Mouse (Mus musculus): ENCODE measurements around the gene H2afy.
A peak's percentile ranks its signal among the peaks of the same experiment; 100 is the strongest.
"Not testable (repeated sequence)": the region's sequence is repeated elsewhere in the genome, so short reads cannot be mapped to it uniquely, and the experiment has no call there.

The H2afy gene

DNA sequence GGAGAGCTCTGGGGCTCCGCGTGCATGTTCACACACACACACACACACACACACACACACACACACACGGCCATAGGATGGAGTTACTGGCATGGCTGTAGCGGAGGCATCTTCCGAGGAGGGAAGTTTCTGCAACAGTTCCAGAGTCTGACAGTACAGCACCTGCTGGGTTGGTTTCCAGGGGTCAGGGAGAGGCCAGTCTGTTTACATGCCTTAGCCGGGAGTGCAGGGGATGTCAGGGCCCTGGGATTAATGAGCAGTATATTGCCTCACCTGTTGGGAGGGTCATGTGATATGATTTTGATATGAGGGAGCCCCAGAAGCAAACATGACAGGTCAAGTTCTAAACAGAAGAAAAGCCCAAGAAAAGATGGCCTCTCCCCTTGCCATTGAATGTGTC, 66.5 kb downstream of the H2afy start:
- DNase-seq: no peak

DNA sequence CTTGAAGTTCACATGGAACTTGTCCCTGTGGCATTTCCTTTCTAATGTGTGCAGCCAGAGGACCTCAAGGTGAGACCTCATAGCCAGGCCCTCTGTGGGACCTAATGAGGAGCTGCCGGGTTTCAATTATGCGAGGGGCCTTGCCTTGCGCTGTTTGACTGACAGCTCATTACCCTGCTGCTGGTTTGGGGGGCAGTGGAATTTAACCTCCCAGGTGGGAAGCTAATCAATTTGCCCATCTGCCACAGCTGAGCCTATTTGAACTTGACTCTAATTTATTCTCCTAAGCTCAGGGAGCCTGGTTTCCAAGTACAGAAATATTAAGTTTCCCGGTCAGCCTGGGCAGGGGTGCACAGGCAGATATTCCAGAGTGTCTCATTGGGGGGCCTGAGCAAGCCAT, 67.6 kb downstream of the H2afy start:
- DNase-seq: no peak

DNA sequence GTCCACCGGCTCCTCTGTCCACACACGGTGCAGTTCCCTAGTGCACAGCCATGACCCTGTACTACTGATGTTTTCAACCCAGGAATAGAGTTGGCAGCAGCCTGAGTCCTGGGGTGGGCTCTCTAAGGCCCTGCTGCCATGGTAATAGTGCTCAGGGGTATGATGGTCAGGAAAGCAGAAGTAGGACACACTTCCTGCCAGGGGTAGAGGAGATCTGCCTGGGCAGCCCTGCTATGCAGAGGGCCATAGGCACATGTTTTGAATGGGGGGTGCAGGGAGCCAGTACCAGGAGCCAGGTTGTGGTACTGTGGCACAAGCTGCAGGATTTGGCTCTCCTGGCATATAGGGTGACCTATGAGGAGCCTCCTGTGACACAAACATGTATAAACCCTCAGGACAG, 69.3 kb downstream of the H2afy start:
- DNase-seq: no peak

DNA sequence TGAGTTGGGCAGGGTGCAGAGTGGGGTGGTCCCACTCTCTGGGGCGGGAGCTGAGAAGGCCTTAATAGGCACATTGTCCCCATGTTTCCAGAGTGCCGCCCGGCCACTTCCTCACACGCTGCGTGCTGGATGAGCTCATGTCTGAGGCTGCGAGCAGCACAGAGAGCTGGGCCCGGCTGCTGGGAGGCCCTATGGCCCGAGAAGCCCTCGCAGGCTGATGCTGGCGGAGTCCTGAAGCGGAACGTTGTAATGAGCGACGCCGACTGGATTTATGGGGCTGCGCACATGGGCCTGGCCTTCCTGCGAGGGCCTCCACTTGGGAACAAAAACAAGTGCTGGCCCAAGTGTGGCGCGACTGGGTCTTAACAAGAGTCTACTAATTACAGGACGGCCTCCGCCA, 70.0 kb downstream of the H2afy start:
- DNase-seq: no peak

DNA sequence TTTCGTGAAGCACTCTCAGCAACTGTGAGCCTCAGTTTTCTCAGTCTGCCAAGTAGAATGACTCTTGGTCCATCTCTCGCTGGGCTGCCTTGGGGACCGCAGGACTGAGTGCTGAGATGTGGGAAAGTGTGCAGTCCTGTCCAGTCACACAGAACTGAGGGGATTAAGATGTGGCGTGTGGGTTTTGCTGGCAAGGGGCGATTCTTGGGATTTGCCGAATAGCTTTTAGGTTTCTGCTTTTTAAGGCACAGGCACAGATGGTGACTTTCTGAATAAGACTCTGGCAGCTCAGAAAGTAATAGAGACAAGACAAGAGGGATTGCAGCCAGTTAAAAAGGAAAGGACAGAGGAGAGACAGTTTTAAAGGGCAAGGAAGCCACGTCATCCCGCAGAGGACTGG, 78.4 kb downstream of the H2afy start:
- no peak for DNase-seq

DNA sequence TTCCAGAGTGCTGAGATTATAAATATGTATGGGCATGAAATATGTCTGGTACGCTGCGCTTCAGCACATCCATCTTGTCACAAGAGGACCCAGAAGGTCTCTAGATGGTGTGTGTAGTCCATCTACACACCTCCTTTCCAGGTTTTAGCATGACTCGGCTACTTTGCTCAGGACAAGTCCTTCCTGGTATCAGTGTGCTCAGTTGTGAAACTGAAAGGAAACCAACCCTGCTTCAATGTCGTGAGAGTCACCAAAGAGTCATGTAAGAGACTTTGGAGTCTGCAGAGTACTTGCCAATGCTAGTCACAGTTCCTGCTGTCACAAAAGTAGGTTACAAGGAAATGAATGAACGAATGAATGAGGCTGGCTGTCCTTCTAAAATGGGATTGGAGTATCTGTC, 80.4 kb downstream of the H2afy start:
- no peak for DNase-seq

DNA sequence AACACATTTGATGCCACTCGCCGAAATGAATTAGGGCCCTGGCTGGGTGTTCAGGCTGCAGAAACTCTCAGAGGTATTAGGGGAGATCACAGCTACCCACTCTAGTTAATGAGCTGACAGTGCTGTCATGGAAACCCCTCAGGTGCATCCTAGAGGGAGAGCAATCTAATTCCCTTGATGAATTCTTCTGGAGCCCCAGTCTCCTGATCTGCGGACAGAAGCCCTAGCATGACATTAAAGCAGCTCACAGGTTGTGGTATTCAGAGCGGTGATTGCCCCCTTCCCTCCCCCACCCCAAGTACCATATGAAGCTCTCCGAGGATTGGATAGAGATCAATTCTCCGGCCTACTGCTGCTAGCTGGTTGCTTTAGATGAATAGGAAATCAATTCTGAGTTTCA, 82.1 kb downstream of the H2afy start:
- no peak for DNase-seq

DNA sequence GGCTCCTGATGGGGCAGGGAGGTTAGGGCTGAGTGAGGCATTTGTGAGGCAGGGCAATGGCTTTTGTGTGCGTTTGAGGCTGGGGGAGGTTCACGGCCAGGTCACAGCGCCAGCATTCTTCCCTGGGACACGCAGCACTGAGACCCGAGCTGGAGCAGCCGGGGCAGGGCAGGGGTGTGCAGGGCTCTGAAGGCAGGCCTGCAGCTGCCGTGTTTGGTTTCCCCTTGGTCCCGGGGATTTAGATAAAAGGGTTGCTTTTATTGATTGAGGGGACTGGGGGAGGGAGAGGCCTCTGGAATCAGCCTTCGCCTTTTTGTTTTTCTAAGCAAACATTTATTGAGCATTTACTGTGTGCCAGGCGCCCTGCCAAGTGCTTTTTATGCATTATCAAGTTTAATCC, 83.4 kb downstream of the H2afy start:
- DNase-seq: no peak

DNA sequence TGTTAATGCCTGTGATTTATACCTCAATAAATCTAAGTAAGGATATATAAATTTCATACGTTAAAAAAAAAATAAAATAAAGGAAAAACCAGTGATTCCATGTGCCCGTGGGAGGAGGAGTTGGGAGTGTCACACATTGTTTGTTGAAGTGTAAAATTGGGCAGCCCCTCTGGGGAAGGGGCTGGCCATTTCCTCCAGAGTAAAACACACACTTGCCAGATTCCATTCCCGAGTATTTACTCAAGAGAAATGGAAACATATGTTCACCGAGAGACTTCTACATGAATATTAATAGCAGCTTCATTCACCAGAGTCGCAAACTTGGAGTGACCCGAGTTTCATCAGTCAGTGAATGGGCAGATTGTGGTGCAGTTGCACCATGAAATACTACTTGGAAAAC, 85.9 kb downstream of the H2afy start:
- no peak for DNase-seq

DNA sequence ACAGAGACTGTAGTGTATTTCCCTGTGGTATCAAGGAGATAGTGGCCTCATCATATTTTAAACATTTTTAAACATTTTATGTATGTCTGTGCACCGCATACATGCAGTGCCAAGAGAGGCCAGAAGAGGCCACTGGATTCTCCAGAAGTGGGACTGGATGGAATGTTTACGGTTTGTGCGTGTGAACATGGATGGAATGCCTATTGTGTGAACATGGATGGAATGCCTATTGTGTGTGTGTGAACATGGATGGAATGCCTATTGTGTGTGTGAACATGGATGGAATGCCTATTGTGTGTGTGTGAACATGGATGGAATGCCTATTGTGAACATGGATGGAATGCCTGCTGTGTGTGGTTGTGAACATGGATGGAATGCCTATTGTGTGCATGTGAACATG, 93.9 kb downstream of the H2afy start:
- DNase-seq: no peak

DNA sequence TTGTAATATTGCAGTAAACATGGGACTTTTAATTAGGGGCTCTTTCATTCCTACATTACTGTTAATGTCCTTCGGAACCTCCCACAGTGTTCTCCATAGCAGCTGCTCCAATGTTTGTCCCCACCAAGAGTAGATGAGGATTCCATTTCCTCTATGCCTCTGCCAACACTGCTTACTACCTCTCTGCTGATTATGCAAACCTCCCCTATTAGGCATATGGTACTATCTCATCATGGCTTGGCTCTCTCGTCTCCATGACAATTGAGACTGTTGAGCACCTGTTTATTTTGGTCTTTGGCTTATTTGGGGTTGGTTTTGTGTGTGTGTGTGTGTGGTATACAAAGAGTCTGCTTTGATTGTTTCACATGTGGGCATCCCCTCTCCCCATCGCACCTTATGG, 95.5 kb downstream of the H2afy start:
- no peak for DNase-seq

DNA sequence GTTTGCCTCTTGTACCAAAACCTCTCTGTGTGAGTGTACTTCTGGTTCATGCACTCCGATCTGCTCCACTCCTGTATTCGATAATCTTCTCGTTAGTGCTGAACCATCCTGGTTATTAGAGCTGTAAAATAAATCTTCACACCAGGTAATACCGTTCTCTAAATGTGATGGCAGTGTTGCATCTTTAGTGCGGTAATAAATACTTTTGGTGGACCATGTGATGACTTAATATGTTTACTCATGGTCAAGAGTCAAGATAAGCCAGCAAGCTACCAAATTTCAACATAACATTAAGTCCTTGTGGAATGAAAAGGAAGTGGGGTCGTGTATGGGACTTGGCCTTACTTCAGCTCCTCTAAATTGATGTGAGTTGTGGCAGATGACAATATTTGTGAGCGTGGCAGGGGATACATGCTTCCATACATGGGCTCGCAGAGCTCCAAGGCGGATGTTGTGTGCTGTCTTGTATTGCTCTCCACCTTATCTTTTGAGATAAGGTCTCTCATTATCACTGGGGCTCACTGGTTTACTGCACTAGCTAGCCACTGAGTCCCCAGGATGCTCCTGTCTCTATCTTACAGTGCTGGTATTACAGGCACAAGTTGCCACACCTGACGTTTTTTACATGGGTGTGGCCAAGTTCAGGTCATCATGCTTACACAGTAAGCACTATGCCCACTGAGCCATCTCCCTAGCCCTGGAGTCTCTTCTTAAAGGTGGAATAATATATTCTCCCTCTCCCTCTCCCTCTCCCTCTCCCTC, 96.4 kb downstream of the H2afy start:
- DNase-seq: no peak

DNA sequence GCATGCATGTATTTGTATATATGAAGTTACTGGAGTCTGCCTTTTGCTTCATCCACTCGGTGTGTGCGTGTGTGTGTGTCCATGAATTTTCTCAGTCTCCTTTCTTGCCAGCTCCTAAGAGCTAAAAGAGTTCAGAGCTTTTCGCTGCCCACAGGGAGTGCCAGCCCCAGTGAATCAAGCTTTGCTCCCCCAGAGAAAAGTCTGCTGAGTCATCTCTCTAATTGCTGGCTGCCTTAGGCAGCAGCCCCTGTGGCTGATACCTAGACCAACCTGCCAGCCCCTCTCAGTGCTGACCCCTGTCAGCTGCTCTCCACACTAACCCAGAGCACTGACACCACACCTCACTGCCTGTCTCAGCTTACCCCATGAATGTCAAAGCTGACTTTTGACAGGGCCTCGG, 107.2 kb downstream of the H2afy start:
- no peak for DNase-seq

DNA sequence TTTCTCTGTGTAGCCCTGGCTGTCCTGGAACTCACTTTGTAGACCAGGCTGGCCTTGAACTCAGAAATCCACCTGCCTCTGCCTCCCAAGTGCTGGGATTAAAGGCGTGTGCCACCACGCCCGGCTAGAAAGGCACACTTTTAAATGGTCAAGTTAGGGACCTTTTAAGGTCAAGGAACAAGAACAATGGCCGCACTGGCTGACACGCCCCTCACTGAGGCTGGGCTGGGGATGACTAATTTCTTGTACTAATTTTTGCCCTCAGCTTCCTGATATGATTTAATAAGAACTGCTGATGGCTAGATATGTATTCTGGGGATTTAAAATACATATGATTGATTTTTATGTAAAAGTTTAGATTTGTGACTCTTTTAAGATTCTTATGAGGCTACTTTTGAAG, 108.2 kb downstream of the H2afy start:
- DNase-seq: not testable (repeated sequence)

DNA sequence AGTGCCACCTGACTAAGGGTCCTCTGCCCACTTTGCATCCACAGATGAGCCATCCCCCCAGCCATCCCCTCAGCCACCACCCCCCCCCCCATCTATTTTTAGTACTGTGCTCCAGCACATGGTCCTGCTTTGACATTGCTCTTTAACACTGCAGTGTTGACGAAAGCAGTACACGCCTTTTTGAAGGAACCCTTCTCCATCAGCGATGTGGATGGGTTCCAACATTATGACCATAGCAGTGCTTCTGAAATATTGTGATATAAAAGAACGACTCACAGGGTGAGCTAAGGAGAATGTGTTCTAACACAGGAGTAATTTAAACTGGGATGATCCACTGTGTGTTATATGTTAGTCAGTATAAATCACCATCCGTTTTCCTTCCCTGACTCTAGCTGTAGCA, 109.5 kb downstream of the H2afy start:
- no peak for DNase-seq

DNA sequence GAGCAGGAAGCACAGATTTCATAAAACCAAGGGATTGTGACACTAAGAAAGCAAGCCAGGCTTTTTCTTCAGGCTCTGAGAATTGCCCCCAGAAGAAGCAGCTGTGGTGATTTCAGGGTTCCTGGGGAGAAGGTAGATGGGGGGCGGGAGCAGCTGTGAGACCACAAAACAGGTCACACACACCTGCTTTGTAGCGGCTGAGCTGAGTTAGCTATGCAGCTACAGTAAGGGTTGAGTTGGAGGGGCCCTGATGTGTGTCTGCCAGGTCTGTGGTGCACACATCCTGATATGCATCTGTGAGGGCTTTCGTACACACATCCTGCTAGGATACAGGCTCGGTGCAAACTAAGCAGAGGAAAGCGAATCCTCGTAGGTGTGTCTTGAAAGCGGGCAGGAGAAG, 110.1 kb downstream of the H2afy start:
- peak; percentile 43 to 71 for DNase-seq

DNA sequence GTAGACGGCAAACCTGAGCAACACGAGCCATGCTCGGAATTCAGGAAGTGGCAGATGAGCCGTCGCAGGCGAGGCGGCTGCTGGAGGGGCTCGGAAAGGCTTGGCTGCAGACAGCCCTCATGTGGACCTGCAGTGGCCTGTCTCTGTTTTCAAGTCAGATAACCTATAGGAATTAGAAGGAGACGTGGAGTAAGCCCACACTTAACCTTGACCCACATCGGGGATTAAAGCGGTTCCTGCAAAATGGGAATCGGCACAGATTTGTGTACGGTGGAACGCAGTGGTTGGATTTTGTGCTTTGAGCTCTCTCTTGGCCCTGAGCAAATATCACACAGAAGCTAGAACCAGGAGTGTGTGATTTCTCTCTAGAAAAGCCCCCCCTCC, 111.1 kb downstream of the H2afy start:
- DNase-seq: no peak

DNA sequence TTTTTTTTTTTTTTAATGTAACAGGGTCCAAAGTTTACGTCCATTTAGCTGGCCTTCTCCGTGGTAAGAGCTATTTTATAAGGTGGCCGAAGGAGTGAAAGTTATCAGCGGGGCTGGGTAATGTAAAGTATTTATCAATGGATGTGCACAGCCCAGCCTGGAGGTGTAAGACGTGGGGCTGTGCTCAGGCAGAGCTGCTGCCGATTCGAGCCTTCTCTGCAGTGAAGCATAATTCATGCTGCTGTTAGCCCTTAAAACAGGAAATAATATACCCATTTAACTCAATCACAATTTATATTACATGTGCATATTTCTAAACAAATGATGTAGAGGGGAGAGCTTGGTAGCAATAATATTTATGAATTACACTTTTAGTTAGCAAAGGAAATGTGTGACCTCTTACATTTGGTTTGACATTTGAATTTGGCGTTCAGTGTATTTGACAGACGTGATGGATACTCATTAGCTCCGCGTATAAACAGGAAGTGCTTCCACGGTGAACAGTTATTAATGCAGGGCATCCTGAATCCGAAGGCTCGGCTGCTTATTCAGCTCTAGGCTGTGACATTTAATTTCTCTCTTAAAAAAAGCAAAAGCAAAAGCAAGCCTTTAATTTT, 111.6 kb downstream of the H2afy start:
- DNase-seq: no peak

All from thymus, postnatal 36 days (tissue).